Mouse (Mus musculus) layer of hippocampus, adult 18-20 months (tissue): Measurements from ENCODE around the gene Bcas3. TPM values are rescaled to one million over a fixed set of nuclear protein-coding genes. Genes with fewer than 3 reads are reported as not detected.

Experiments used
- DNase-seq, 2 experiments: peaks; one replicate each; pipeline ENCODE4 v3.0.0; 2022; ENCODE audit warnings: low spot score in 2 of 2
- total RNA-seq, 2 experiments: library from RNA; stranded (reverse); gene quantifications; 2 replicates each; pipeline ENCODE4 v1.2.3; 2021

The Bcas3 gene
- total RNA-seq, 2 experiments from 2014 or later = 70.0 to 78.5 TPM

DNA sequence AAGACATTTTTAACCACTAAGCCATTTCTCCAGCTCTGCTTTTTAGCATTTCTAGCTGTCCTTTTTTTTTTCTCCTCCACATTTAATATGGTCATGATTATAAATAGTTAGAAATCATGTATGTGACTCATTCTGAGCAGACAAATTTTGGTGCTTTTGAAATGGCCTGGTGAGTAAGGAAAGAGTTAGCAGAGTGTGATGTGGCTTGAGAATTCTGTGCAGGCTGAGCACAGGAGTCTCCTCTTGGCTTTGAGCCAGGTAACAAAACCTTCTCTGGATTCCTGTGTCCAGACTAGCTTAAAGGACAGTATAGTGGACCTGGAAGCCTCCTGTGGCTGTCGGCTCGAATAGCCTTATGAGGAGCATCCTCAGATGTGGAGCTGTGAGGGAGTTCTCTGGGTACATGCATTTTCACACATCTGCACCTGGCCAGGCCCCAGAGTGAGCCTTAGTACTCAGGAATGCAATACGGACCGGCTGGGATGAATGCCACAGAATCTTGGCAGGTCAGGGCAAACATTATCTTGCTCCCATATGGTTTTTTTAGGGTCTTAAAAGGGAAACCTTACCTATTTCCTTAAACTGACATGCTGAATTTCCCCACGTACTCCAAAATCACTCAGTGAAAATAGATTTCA, 256.5 kb downstream of the Bcas3 start:
- DNase-seq = no peak

- no peak for DNase-seq
Measured at GRCm38 (mm10) chr11:85613035-85613434, 260.1 kb downstream of the Bcas3 start.

DNA sequence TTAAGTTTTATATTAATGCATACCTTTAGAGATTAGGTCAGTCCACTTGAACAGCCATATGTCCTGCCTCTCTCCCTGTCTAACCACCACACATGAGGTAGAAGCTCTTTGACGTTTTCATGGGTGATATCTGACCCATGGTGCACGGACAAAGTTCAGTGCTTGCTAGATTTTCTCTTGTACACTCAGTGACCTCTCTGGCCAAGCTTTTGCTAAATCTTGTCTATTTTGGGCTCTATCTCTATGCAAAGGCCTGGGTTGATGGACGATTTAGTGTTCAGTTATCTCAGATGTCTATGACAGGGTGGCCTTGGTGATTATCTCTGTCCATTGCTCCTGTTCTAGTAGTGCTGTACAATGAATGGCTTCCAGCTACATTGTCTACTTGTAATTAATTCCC, 260.6 kb downstream of the Bcas3 start:
- DNase-seq = no peak

GRCm38 (mm10) chr11:85614431-85614830, 261.5 kb downstream of the Bcas3 start:
- DNase-seq = no peak

DNA sequence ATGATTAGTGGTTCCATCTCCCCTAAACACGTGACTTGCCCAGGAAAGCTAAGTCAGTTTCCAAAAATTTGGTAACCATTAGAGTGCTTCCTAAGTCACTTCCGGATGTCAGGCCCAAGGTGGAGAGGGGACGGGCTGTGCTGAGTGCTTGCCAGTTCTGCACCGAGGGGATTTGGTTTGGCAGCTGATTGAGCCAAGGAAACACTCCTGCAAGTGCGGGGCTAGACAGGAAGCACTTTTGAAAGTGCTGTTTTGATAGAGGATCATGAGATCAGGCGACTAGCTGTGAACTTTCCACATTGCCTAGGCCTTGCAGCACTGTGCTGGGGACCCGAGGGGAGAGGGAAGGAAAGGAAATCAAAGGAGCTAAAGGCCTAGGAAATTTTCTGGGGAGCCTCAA, 262.5 kb downstream of the Bcas3 start:
- DNase-seq = no peak

- DNase-seq = no peak
Measured at GRCm38 (mm10) chr11:85621486-85621885, 268.5 kb downstream of the Bcas3 start.

DNA sequence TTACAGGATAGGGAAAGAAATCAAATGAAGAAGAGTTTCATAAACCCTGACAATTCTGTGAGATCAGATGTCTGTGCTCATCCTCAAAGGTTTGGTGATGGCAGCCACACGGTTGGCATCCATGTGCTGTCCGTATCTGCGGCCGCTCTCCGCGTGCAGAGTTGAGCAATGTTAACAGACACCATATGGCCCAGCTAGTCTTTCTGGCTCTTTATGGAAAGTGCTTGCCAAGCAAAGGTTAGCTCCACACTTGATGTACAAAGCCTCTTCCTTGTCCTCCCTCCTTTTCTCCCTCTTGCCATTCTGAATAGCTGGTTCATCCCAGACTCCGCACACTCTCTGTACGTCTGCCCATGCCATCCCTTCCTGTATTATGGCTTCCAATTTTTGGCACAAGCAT, 269.0 kb downstream of the Bcas3 start:
- no peak for DNase-seq

GRCm38 (mm10) chr11:85625206-85625605, 272.2 kb downstream of the Bcas3 start:
- DNase-seq = no peak

GRCm38 (mm10) chr11:85626846-85627245, 273.9 kb downstream of the Bcas3 start:
- no peak for DNase-seq

DNA sequence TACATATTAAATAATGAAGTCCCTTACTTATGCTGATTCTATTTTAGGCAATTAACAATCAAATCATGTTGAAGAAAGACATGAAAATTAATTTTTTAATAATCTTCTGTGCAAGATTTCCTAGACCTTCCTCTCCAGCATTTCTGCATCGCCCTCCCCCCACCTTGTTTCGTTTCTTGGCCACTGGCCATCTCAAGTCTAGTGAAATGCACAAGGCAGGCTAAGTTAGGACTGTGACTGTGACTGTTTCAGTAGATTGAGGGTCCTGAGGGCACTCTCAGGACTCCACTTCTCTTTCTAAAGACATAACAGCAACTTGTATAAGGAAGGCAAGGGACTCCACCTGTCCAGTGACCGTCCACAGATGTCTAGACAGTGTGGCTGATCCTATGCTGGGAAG, 274.4 kb downstream of the Bcas3 start:
- no peak for DNase-seq

DNA sequence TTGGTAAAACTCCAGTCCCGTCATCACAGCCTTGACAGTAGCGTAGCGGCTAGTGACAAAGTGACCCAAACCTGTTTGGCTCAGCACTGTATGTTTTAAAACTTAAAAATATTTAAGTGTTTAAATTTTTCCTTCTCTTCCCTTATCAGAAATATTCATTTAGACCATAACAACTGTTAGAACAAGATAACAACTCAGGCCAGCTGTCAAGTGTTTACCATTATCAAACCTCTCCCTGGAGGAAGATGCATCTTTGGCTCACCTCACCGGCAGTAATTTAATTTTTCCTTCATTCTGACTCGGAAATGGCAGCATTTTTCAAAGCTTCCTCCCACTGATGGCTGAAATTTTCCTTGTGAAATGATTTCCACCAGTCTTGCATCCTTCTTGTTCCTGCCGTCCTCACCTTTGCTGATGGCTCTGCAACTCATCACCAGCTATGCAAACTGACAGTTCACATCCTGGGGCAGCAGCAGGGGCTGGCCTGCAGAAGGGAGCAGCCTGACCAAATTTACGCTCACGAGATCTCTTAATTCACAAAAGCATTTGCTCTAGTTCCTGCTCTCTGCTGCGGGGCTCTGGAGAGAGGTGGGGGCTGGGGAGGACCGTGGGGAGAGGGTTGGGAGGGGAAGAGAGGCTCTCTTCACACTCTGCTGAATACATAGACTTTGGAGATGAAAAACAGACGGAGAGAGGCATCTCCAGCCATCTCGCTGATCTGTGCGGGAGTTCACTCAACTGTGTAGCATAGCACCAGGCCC, 275.5 kb downstream of the Bcas3 start:
- no peak for DNase-seq

DNA sequence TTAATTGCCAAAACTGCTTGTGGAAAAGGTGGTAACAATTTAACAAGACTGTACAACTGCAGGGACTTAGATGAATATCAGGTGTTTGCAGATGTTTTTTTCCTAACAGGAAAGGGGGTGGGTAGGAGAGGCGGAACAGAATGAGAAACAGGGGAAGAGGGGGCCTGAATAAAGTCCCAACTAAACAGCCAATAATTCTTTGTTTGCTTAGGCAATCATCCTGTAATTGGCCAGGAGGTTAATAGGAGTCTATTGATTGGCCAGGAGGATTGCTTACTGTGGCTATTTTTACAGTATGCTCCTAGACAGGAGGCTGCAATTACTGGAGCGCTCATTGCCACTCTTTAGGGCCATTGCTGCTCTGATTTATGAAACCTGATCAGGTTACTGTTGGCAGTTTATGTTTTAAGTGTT, 279.6 kb downstream of the Bcas3 start:
- DNase-seq = no peak

DNA sequence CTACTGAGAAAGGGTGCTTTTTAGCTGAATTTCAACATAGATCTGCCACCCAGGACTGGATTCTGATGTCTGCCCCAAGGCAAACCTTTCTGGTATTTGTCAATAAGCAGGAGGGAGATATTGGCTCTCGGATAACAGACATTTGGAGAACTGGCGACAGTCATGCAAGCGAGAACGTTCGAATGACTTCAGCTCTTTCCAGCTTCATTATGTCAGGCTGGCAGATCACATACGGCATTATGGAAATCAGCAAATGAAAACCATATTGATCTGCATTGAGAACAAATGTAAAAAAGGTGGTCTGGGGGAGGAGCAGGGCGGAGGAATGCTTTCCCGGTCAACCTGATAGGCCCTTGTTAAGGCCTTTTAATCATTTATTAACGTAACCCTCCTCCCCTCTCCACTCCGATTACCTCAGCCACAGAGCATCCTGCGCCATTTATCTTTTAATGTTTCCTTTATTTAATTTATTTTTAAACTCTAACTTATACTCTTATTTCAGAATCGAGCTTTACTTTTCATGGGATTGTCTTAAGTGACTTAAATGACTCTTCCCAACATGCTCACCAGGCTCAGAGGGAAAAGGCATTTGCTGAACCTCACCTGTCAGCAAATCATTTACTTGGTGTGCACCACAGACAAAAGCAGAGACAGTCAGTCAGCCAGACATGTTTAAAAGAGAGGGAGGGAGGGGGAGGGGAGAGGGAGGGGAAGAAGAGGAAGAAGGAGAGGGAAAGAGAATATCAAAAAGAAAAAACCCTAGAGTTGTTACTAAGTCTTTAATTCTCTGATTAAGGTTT, 285.9 kb downstream of the Bcas3 start:
- DNase-seq = peak; percentile 6 to 41

DNA sequence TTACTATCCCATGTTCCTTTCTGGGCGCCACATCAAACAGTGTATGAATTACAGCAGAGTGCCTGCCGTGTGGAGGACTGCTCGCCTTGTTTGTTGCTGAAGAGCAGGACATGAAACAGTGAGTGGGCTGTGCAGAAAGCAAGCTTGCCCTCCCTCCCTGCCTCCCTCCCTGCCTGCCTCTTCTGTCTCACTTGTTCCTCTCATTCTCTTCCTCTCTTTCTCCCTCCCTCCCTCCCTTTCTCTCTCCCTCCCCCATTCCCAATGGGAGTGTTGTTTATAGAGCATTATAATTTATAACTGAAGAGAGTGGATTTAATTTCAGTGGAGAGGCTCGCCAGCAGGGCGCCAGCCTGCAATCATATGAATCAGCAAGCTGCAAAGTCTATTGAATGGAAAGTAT, 287.7 kb downstream of the Bcas3 start:
- peak; percentile 16 to 49 for DNase-seq

DNA sequence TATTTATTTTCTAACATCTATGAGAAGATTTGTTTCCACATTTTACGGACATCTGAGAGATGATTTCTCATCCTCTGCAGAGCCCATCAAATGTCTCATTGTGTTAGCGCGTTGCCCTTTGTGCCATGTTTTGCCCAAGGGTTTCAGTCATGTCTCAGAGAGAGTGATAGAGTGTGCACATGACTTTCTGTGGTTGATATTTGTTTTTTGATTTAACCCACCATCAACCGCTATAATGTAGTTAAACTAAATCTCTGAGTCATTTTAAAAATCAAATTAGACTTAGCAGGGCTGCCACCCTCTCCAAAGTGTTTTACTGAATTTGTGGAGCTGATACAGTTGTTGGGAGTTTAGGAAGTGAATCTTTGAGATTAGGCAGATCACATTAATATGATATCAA, 288.5 kb downstream of the Bcas3 start:
- DNase-seq = no peak

DNA sequence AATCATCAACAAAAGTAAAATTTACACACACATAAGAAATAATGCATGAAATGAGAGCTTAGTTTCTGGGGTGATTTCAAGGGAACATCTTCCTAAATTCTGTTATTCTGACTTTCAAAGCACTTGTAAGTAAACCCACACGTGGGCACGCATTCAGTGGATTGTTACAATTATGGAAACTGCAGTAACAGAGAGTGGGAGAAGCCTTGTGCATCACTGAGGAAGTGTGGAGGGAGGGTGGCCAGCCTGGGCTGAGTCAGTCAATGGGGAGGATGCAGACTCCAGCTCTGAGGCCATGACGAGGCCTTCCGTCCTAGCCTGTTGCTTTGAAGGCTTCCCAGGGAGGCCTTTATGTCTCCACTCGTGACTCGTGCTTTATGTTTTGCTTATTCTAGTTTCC, 289.6 kb downstream of the Bcas3 start:
- DNase-seq = peak; percentile 25 to 62

DNA sequence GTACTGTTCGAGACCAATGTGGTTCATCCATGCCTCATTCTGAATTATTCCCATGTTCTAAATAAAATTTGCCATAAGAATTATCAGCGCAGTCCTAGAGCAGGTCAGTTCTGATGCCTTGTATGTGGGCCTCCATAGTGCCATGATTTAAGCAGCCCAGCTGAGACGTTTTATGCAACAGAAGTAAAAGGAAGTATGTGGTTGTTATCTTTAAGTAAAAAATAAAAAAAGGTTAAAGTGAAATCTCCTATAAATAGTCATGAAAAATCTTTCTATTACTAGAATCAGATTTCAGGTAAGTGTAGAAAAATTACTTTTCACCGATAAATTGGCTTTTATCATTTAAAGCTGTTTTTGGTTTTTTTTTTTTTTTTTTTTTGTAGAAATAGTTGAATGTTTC, 290.1 kb downstream of the Bcas3 start:
- DNase-seq = no peak

GRCm38 (mm10) chr11:85643479-85644000, 290.6 kb downstream of the Bcas3 start:
- no peak for DNase-seq

DNA sequence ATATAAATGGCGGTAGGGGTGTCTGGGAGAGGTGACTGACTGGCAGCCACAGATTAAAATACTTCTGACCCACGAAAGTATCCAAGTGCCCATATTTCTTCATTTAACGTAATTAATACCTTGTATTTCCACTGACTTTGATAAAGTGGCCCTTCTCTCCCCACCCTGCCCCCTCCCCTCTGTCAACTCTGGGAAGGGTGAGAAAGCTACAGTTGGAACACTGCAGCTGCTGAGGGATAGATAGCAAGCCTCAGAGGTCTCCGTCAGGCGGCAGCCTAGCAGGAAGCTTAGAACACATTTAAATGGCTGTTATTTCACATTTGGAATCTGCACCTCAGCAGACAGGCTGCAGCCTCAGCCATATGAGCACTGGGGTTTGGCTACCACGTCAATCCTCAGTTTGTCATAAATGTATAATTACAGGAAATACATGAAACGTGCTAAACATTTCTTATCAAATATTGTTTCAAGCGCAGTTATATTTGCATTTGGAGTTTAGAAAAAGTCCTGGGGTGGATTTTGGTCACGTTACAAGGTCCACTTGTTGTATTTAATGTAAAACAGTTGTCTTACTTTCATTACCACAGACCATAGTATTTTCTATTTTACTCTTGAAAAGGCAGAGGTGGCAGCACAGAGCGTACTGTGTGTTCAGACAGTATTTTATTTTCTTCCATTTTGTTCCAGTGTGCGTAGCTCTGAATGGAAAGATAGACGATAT, 291.2 kb downstream of the Bcas3 start:
- no peak for DNase-seq

DNA sequence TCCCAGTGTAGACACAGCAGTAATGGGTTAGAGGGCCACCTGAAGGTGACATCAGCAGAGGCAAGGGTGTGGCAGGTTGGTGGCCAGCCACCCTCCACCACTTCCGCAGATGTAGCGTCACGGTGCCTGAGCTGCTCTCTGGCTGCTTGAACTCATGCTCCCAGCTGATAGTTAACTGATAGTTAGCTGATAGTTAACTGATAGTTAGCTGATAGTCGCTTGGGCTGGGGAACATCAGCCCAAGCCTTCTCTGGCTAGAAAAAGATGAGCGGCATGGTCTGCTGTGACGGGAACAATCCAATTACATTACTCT, 291.7 kb downstream of the Bcas3 start:
- DNase-seq = no peak

- DNase-seq = no peak
Measured at GRCm38 (mm10) chr11:85645152-85645835, 292.3 kb downstream of the Bcas3 start.
